Mouse (Mus musculus) hindbrain, postnatal 0 days (tissue): ENCODE data around the gene Ccnl2. TPM values are rescaled to one million over a fixed set of nuclear protein-coding genes. Genes with fewer than 3 reads are reported as not detected.

Experiments
- ATAC-seq: fragments of 200-750 bp; cut with Nextera tagmentation; 2 replicates; pipeline ENCODE4 v1.8.0; 2017; ENCODE audit warnings: mild to moderate bottlenecking, moderate TSS enrichment, moderate library complexity
- DNase-seq: peaks from one replicate; pipeline ENCODE4 v3.0.0-alpha.2; 2015; ENCODE audit warnings: low spot score
- H3K27ac ChIP-seq: fragments of 300-500 bp; sonication (generic); 2 replicates; pipeline ENCODE4 v1.5.1; 2014; ENCODE audit warnings: mild to moderate bottlenecking
- H3K27me3 ChIP-seq: fragments of 300-500 bp; sonication (generic); 2 replicates; pipeline ENCODE4 v1.6.1; 2014; ENCODE audit warnings: low read length, mixed read lengths; ENCODE audit not compliant: insufficient read depth
- H3K36me3 ChIP-seq: fragments of 300-500 bp; sonication (generic); 2 replicates; pipeline ENCODE4 v1.6.1; 2014; ENCODE audit warnings: low read length, mixed read lengths; ENCODE audit not compliant: insufficient read depth
- H3K4me1 ChIP-seq: fragments of 300-500 bp; sonication (generic); 2 replicates; pipeline ENCODE4 v1.6.1; 2014; ENCODE audit warnings: antibody characterized with exemption, low read length, mixed read lengths; ENCODE audit not compliant: insufficient read depth
- H3K4me2 ChIP-seq: fragments of 300-500 bp; sonication (generic); 2 replicates; pipeline ENCODE4 v1.6.1; 2014; ENCODE audit warnings: low read depth, mild to moderate bottlenecking, low read length, moderate library complexity, mixed read lengths
- H3K4me3 ChIP-seq: fragments of 300-500 bp; sonication (generic); 2 replicates; pipeline ENCODE4 v1.5.1; 2014; ENCODE audit warnings: low read length
- H3K9ac ChIP-seq: fragments of 300-500 bp; sonication (generic); replicated peaks from 2 replicates; pipeline ENCODE4 v1.6.1; 2014; ENCODE audit warnings: mild to moderate bottlenecking, low read length, moderate library complexity, mixed read lengths
- H3K9me3 ChIP-seq: fragments of 300-500 bp; sonication (generic); 2 replicates; pipeline ENCODE4 v1.6.1; 2016; ENCODE audit warnings: low read length, mixed read lengths
- CTCF ChIP-seq: IDR thresholded peaks from 2 replicates; pipeline ENCODE4 v1.5.1; 2016; ENCODE audit warnings: antibody characterized with exemption, control low read depth, low read depth
- WGBS: fragments of 180-500 bp; shearing (Covaris S2); extraction: QIAGEN DNeasy Blood & Tissue Kit; methylation state at CpG from one replicate; pipeline ENCODE4 v1.1.7; 2014; 5-methylcytosine and 5-hydroxymethylcytosine counted together
- polyA plus RNA-seq: library from polyadenylated mRNA; unstranded; fragments of >200 nt; fragmentation: Nextera tagmentation; extraction: Ambion mirVana; gene quantifications from 2 replicates; pipeline ENCODE4 v1.2.1, GENCODE M21; 2015
- total RNA-seq: library from RNA; depleted of rRNA; stranded (reverse); fragments of >200 nt; gene quantifications from 2 replicates; pipeline ENCODE4 v1.2.3, GENCODE M21; 2014

The Ccnl2 gene
- total and polyA plus RNA-seq, 2 experiments from 2014 or later, result 80.2 to 82.6 TPM

DNA sequence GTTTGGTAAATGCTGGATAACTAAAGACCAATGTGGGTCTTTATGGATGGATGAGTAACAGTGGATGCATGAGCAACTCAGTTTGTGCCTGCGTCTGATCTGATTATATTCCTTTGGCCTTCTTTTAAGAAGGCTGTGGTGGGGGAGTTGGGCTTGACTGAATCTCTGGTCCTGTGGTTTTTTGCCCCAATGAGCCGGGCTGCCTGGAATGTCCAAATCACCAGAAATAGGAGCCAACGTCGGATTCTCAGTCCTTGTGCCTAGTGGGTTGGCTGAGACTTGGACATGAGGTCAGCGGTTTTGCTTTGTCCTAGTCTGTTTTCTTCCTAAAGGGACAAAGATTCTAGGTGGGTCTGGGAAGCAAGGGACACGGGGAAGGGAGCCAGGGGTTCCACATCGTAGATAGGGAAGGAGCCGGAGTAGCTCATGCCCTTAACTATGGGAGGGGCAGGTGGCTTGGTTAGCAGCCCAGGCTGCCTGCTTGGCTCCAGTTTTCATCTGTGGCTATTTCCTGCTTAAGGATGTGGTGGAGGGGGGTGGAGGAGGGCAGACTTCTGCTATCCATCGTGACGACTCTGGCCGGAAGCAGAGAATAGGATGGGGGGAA lies 25.2 kb downstream of the Ccnl2 start:
- no peak for ATAC-seq
- Histone ChIP-seq H3K4me3 (no peak overlapping the region), H3K27ac (no peak overlapping the region), H3K4me1 (peaks cover 2% of the 10 kb centered on the region), H3K4me2 (no peak overlapping the region), H3K36me3 (0 out of 2 replicates have a peak, but pooled peaks cover 4% of the 10 kb centered on the region), H3K9ac (no peak overlapping the region), H3K9me3 (no peaks in the 10 kb centered on the region), H3K27me3 (peaks cover 4% of the 10 kb centered on the region; the same call in 1 of the 2 replicates)
- 74% methylated on average over 11 of the region's 11 CpGs for WGBS
- no peak for DNase-seq
- TF ChIP-seq CTCF, result no peak

DNA sequence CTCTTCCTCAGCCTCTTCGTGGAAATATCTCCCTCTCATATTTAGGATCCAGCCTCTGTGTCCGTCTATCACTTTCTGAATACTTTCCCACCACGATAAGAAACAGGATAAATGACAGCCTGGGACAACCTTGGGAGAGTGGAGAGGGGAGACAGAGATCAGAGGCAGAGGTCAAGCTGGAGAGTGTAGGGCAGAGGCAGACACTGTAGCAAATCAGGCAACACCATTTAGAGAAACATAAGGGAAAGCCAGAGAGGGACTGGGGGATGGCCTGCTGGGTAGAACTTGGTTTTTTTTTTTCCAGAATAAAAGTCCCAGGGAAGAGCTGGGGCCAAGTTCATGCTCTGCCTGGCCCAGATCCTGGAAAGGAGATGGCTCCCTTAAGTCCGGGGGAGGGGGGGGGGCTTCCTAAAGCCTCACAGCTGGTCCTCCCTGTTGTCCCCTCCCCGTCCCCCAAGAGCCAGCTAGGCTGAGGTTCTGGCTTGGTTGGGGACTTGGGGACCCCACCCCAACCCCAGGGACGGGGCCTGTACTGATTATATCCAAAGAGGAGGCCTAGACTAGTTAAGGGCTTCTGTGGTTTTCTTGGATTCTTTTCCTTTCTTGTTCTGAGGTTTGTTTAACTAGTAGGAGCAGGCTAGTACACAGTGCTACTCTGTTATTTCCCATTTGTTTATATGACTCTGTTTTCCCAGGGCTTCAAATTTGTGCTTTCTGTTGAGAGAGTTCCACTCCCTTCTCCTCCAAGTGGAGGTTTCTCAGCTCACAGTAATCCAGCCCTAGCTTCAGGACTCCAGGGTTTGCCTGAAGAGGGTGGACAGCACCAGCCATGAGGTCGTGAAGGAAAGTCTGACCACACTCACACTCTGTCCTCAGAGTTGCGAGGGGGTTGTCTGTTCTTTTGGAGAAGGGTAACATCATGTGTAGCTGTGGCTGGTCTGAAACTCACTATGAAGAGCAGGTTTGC lies 26.2 kb downstream of the Ccnl2 start:
- no peak overlapping the region for H3K4me2 ChIP-seq
- WGBS, result 53% methylated on average over 8 of the region's 8 CpGs
- peaks cover 4% of the 10 kb centered on the region; the same call in 1 of the 2 replicates for H3K27me3 ChIP-seq
- no peak overlapping the region for H3K9ac ChIP-seq
- H3K4me3 ChIP-seq, result no peak overlapping the region
- DNase-seq (no peak), ATAC-seq (no peak)
- H3K36me3 ChIP-seq, result no peaks in the 10 kb centered on the region
- no peaks in the 10 kb centered on the region for H3K9me3 ChIP-seq
- TF ChIP-seq CTCF, result no peak
- H3K4me1 ChIP-seq, result no peaks in the 10 kb centered on the region
- peak overlapping the region; percentile 66; the same call in 1 of the 2 replicates for H3K27ac ChIP-seq

DNA sequence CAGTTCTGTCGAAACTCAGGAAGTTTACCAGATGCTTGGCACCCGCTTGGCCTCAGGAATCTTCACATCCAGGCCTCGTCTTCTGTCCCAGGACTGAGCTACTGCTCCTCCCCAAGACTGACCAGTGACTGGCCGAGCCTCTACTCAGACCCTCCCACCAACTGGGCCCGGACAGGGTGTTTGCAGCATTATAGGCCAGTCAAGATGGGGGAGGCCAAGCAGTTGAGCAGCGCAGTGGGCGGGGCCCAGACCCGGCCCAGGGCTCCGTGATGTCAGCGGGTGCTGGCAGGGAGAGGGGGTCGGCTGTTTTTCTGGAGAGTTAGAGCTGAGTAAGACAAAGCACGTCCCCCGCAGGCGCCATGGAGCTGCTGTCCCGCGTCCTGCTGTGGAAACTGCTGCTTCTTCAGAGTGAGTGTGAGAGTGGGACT lies 27.2 kb downstream of the Ccnl2 start, which contains the start of gene Mxra8:
TSS of gene Mxra8 (plus strand) at position 198 of the 428 bp plus-strand sequence.
- no peaks in the 10 kb centered on the region for H3K9me3 ChIP-seq
- H3K4me2 ChIP-seq, result peak within 1 kb of the TSS; percentile 57
- H3K4me3 ChIP-seq, result peak within 1 kb of the TSS; percentile 30
- no peak for TF ChIP-seq CTCF
- no peaks in the 10 kb centered on the region for H3K36me3 ChIP-seq
- DNase-seq (peak; percentile 65), ATAC-seq (peak; percentile 73)
- WGBS, result 4% methylated on average over 16 of the region's 16 CpGs
- H3K27ac ChIP-seq, result peak within 1 kb of the TSS; percentile 66
- H3K4me1 ChIP-seq, result no peaks in the 10 kb centered on the region
- peaks cover 4% of the 10 kb centered on the region; the same call in 1 of the 2 replicates for H3K27me3 ChIP-seq
- peak within 1 kb of the TSS; percentile 35 for H3K9ac ChIP-seq

DNA sequence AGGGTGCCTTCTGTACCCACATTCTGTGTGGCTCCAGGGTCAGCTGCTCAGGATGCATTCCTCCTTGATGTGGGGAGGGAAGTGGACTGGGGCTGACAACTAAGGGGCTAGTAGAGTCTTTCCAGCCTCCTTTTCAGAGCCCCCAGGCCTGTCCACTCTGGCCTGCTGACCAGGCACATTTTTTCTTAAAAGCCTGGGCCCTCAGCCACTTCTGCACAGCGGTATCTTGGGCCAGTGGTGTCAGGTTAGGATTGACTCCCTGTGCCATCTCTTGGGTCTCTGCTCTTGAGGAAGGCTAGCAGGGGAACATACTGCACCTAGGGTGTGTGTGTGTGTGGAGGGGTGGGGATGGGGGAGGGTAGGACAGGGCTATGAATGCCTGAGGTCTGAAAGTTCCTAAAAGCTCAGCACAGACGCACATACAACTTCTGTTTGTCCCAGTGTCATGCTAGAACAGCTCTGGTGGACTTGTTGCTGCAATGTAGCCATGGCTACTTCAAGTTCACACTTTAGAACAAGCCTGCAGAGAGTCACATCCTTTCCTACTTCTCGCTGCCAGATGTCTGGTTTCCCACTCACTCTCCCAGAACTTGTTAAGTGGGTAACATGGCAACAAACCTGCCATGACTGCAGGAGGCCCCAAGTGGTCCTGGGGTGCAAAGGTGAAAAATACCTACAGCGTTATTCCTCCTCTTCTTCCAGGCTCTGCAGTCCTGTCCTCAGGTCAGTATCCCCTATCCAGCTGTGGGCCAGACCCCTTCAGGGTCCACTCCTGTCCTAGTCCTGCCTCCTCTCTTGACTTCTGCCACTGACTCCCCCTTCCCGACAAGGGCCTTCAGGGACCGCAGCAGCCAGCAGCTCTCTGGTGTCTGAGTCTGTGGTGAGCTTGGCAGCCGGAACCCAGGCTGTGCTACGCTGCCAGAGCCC lies 28.1 kb downstream of the Ccnl2 start:
- ATAC-seq, result no peak; the same call in 1 of the 2 replicates

DNA sequence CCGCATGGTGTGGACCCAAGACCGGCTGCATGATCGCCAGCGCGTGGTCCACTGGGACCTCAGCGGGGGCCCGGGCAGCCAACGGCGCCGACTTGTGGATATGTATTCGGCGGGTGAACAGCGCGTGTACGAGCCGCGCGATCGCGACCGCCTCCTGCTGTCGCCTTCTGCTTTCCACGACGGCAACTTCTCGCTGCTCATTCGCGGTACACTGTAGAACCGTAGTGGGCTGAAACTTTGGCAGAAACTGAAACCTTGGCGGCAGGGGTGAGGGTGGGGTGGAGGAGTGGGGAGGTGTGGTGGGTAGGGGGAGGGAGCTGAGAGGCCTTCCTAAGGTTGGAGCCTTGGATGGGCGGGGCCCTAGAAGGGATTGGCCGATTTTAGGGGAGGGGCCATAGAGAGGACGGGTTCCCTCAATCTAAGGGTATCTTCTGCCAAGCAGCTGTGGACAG lies 28.7 kb downstream of the Ccnl2 start:
- peak; percentile 49 for ATAC-seq
- peak; percentile 37 for TF ChIP-seq CTCF
- Histone ChIP-seq H3K4me3 (peak overlapping the region; percentile 30), H3K4me1 (no peaks in the 10 kb centered on the region), H3K9ac (peak overlapping the region; percentile 35; the same call in 1 of the 2 replicates), H3K4me2 (peak overlapping the region; percentile 57), H3K9me3 (no peaks in the 10 kb centered on the region), H3K36me3 (no peaks in the 10 kb centered on the region), H3K27ac (peak overlapping the region; percentile 54; the same call in 1 of the 2 replicates), H3K27me3 (peaks cover 4% of the 10 kb centered on the region; the same call in 1 of the 2 replicates)
- 2% methylated on average over 31 of the region's 32 CpGs for WGBS
- DNase-seq, result peak; percentile 45

More for the DNA sequence above, 28.1 kb downstream of the Ccnl2 start:
- no peak for DNase-seq
- H3K4me1 ChIP-seq, result no peaks in the 10 kb centered on the region
- no peaks in the 10 kb centered on the region for H3K36me3 ChIP-seq
- no peak for TF ChIP-seq CTCF
- peak overlapping the region; percentile 61; the same call in 1 of the 2 replicates for H3K27ac ChIP-seq
- WGBS, result 18% methylated on average over 8 of the region's 8 CpGs
- H3K4me3 ChIP-seq, result peak overlapping the region; percentile 30
- H3K27me3 ChIP-seq, result peaks cover 4% of the 10 kb centered on the region; the same call in 1 of the 2 replicates
- peak overlapping the region; percentile 35 for H3K9ac ChIP-seq
- H3K4me2 ChIP-seq, result peak overlapping the region; percentile 57
- no peaks in the 10 kb centered on the region for H3K9me3 ChIP-seq
